Mouse (Mus musculus): ENCODE data around the gene Scube2. TPM values are rescaled to one million over a fixed set of nuclear protein-coding genes. Genes with fewer than 3 reads are reported as not detected.

Scube2 gene
- total and polyA plus RNA-seq, 3 experiments, result 14.1 to 22.1 (median 21.0) TPM

DNA sequence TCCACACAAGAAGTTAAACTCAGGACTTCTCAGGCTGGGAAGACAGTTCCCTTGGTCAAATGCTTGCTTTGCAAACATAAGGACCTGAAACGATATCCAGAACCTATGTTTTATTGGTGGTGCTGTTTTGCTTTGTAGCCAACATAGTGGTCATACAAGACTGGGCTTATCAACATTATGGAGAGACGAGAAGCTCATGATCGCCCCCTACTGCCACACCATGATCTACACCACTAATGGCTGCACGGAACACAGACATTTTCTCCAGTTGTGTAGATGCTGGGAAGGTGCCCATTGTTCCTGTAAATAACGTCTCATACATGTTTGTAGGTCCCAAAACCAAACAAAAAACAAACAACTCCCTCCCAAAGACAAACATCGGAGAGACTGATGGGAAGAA is 60.6 kb downstream of the Scube2 start:
- no peak overlapping the region for H3K4me3 ChIP-seq
- peaks cover 2% of the 10 kb centered on the region; the same call in 1 of the 2 replicates for H3K36me3 ChIP-seq (ENCODE audit: control insufficient read depth, insufficient read depth, low read length)
- no peak overlapping the region for H3K9ac ChIP-seq (ENCODE audit: low read depth, low read length)
- no peaks in the 10 kb centered on the region for H3K27me3 ChIP-seq (ENCODE audit: control insufficient read depth, insufficient read depth, low read length)
- H3K4me1 ChIP-seq (ENCODE audit: control insufficient read depth, insufficient read depth, low read length), result peaks cover 9% of the 10 kb centered on the region
- DNase-seq, result peak in 1 of 2 experiments; percentile 53
- no peaks in the 10 kb centered on the region for H3K79me2 ChIP-seq (replicated peaks; ENCODE audit: control insufficient read depth, insufficient read depth, low read length)
- H3K27ac ChIP-seq, result peak overlapping the region; percentile 84
- intact Hi-C loops (cut with DNase I), result no loop called here
- 57% methylated on average over 6 of the region's 6 CpGs for WGBS
- TF ChIP-seq POLR2A (IDR thresholded peaks at IDR 0.05; ENCODE audit: insufficient read depth, low read depth, low read length), result no peak
- no peak for TF ChIP-seq EP300 (IDR thresholded peaks at IDR 0.05; ENCODE audit: insufficient read depth, low read depth, low read length)
- TF ChIP-seq CTCF (IDR thresholded peaks at IDR 0.05), result peak; percentile 62

- Histone ChIP-seq H3K27me3 (ENCODE audit: control insufficient read depth, insufficient read depth, low read length) (no peaks in the 10 kb centered on the region), H3K79me2 (replicated peaks; ENCODE audit: control insufficient read depth, insufficient read depth, low read length) (no peaks in the 10 kb centered on the region), H3K4me1 (ENCODE audit: control insufficient read depth, insufficient read depth, low read length) (peaks cover 10% of the 10 kb centered on the region), H3K4me3 (no peak overlapping the region), H3K9ac (ENCODE audit: low read depth, low read length) (no peak overlapping the region), H3K27ac (peak overlapping the region; percentile 84), H3K36me3 (ENCODE audit: control insufficient read depth, insufficient read depth, low read length) (peaks cover 2% of the 10 kb centered on the region; the same call in 1 of the 2 replicates)
- WGBS, result 53% methylated on average over 6 of the region's 6 CpGs
- DNase-seq, result peak; percentile 45 to 66
- TF ChIP-seq EP300 (IDR thresholded peaks at IDR 0.05; ENCODE audit: insufficient read depth, low read depth, low read length) (0 out of 2 replicates have a peak, but pooled peaks have one; percentile 57), POLR2A (IDR thresholded peaks at IDR 0.05; ENCODE audit: insufficient read depth, low read depth, low read length) (no peak), CTCF (IDR thresholded peaks at IDR 0.05) (no peak)
- intact Hi-C loops (cut with DNase I), result no loop called here
Observed at GRCm38 (mm10) chr7:109804355-109804754, 61.1 kb downstream of the Scube2 start.

DNA sequence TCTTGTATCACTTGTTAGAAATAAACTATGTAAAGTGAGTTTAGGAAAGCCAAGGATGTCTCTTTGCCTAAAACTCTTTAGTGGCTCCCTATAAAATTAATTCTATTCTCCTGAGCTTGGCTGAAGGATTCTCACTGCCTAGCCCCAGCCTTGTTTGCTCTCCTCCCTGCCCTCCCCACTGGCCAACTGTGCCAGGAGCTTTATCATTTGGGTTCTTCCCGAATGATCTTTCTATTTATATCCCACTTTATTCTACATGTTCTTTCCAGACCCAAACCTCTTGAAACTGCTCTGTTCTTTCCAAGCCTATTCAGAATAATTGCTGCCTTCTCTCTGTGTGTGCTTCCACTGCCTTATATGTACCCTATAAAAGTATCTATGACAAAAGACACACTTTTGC is 62.0 kb downstream of the Scube2 start:
- 6% methylated on average over 1 of the region's 1 CpGs for WGBS
- H3K9ac ChIP-seq (ENCODE audit: low read depth, low read length), result no peak overlapping the region
- no peaks in the 10 kb centered on the region for H3K79me2 ChIP-seq (replicated peaks; ENCODE audit: control insufficient read depth, insufficient read depth, low read length)
- peaks cover 9% of the 10 kb centered on the region for H3K4me1 ChIP-seq (ENCODE audit: control insufficient read depth, insufficient read depth, low read length)
- H3K27ac ChIP-seq, result peak overlapping the region; percentile 84
- peak in 1 of 2 experiments; percentile 28 for DNase-seq
- intact Hi-C loops (cut with DNase I), result no loop called here
- no peaks in the 10 kb centered on the region for H3K27me3 ChIP-seq (ENCODE audit: control insufficient read depth, insufficient read depth, low read length)
- peaks cover 2% of the 10 kb centered on the region; the same call in 1 of the 2 replicates for H3K36me3 ChIP-seq (ENCODE audit: control insufficient read depth, insufficient read depth, low read length)
- no peak overlapping the region for H3K4me3 ChIP-seq
- TF ChIP-seq CTCF (IDR thresholded peaks at IDR 0.05), result no peak
- no peak for TF ChIP-seq POLR2A (IDR thresholded peaks at IDR 0.05; ENCODE audit: insufficient read depth, low read depth, low read length)
- no peak for TF ChIP-seq EP300 (IDR thresholded peaks at IDR 0.05; ENCODE audit: insufficient read depth, low read depth, low read length)

- TF ChIP-seq POLR2A (IDR thresholded peaks at IDR 0.05; ENCODE audit: insufficient read depth, low read depth, low read length), result no peak
- no peak for TF ChIP-seq CTCF (IDR thresholded peaks at IDR 0.05)
- no peak for TF ChIP-seq EP300 (IDR thresholded peaks at IDR 0.05; ENCODE audit: insufficient read depth, low read depth, low read length)
- H3K79me2 ChIP-seq (replicated peaks; ENCODE audit: control insufficient read depth, insufficient read depth, low read length), result no peaks in the 10 kb centered on the region
- H3K27me3 ChIP-seq (ENCODE audit: control insufficient read depth, insufficient read depth, low read length), result no peaks in the 10 kb centered on the region
- H3K9ac ChIP-seq (ENCODE audit: low read depth, low read length), result no peak overlapping the region
- WGBS, result 96% methylated on average over 4 of the region's 4 CpGs
- intact Hi-C loops (cut with DNase I), result no loop called here
- H3K36me3 ChIP-seq (ENCODE audit: control insufficient read depth, insufficient read depth, low read length), result peaks cover 2% of the 10 kb centered on the region; the same call in 1 of the 2 replicates
- H3K4me1 ChIP-seq (ENCODE audit: control insufficient read depth, insufficient read depth, low read length), result peaks cover 7% of the 10 kb centered on the region
- no peak overlapping the region for H3K27ac ChIP-seq
- no peak overlapping the region for H3K4me3 ChIP-seq
- DNase-seq, result no peak
Observed at GRCm38 (mm10) chr7:109800626-109801025, 64.9 kb downstream of the Scube2 start.

GRCm38 (mm10) chr7:109799168-109799567 is 66.3 kb downstream of the Scube2 start:
- H3K9ac ChIP-seq (ENCODE audit: low read depth, low read length), result no peak overlapping the region
- WGBS, result 25% methylated on average over 11 of the region's 11 CpGs
- H3K27me3 ChIP-seq (ENCODE audit: control insufficient read depth, insufficient read depth, low read length), result no peaks in the 10 kb centered on the region
- no peak for DNase-seq
- no peak overlapping the region for H3K27ac ChIP-seq
- no peaks in the 10 kb centered on the region for H3K79me2 ChIP-seq (replicated peaks; ENCODE audit: control insufficient read depth, insufficient read depth, low read length)
- H3K4me3 ChIP-seq, result no peak overlapping the region
- intact Hi-C loops (cut with DNase I), result no loop called here
- peaks cover 9% of the 10 kb centered on the region for H3K4me1 ChIP-seq (ENCODE audit: control insufficient read depth, insufficient read depth, low read length)
- TF ChIP-seq EP300 (IDR thresholded peaks at IDR 0.05; ENCODE audit: insufficient read depth, low read depth, low read length) (no peak), POLR2A (IDR thresholded peaks at IDR 0.05; ENCODE audit: insufficient read depth, low read depth, low read length) (no peak), CTCF (IDR thresholded peaks at IDR 0.05) (no peak)
- peaks cover 2% of the 10 kb centered on the region; the same call in 1 of the 2 replicates for H3K36me3 ChIP-seq (ENCODE audit: control insufficient read depth, insufficient read depth, low read length)

- TF ChIP-seq POLR2A (IDR thresholded peaks at IDR 0.05; ENCODE audit: insufficient read depth, low read depth, low read length) (no peak), CTCF (IDR thresholded peaks at IDR 0.05) (no peak), EP300 (IDR thresholded peaks at IDR 0.05; ENCODE audit: insufficient read depth, low read depth, low read length) (no peak)
- Histone ChIP-seq H3K4me1 (ENCODE audit: control insufficient read depth, insufficient read depth, low read length) (peaks cover 7% of the 10 kb centered on the region), H3K79me2 (replicated peaks; ENCODE audit: control insufficient read depth, insufficient read depth, low read length) (no peaks in the 10 kb centered on the region), H3K27me3 (ENCODE audit: control insufficient read depth, insufficient read depth, low read length) (no peaks in the 10 kb centered on the region), H3K27ac (no peak overlapping the region), H3K9ac (ENCODE audit: low read depth, low read length) (no peak overlapping the region), H3K36me3 (ENCODE audit: control insufficient read depth, insufficient read depth, low read length) (no peaks in the 10 kb centered on the region), H3K4me3 (no peak overlapping the region)
- intact Hi-C loops (cut with DNase I), result no loop called here
- DNase-seq, result no peak
- WGBS, result 49% methylated on average over 5 of the region's 5 CpGs
Observed at GRCm38 (mm10) chr7:109795564-109795963, 69.9 kb downstream of the Scube2 start.

Measured in heart, adult 2 months (tissue).